Mouse (Mus musculus) cerebellum, adult 2 months (tissue): ENCODE data around the gene Rasd1. TPM values are rescaled to one million over a fixed set of nuclear protein-coding genes. Genes with fewer than 3 reads are reported as not detected.

Source experiments
- DNase-seq, 2 experiments: peaks; one replicate each; pipeline ENCODE4 v3.0.0; 2021
- H3K27ac ChIP-seq: fragments of 200-500 bp; 2 replicates; pipeline ENCODE4 v1.5.1; 2012; ENCODE audit warnings: low read length, control low read depth, inconsistent platforms; ENCODE audit not compliant: insufficient read depth
- H3K27me3 ChIP-seq: fragments of 200-500 bp; 2 replicates; pipeline ENCODE4 v1.6.1; 2012; ENCODE audit warnings: inconsistent platforms, mild to moderate bottlenecking, low read length, moderate library complexity; ENCODE audit not compliant: control insufficient read depth, insufficient read depth
- H3K4me1 ChIP-seq: fragments of 200-500 bp; 2 replicates; pipeline ENCODE4 v1.6.1; 2011; ENCODE audit warnings: low read length; ENCODE audit not compliant: control insufficient read depth, insufficient read depth
- H3K4me3 ChIP-seq: fragments of 200-500 bp; replicated peaks from 2 replicates; pipeline ENCODE3; 2011; ENCODE audit warnings: mild to moderate bottlenecking, low read depth, low read length, control low read depth; ENCODE audit not compliant: insufficient read depth
- CTCF ChIP-seq: fragments of 200-500 bp; IDR thresholded peaks from 2 replicates; pipeline ENCODE4 v1.5.1; 2011; ENCODE audit warnings: low read depth, mild to moderate bottlenecking, control low read depth, low read length, moderate library complexity, borderline replicate concordance; ENCODE audit not compliant: insufficient read depth
- POLR2A ChIP-seq: fragments of 200-500 bp; IDR thresholded peaks from 2 replicates; pipeline ENCODE4 v1.6.1; 2011; ENCODE audit warnings: low read length, control low read depth, borderline replicate concordance; ENCODE audit not compliant: insufficient read depth
- WGBS: fragments of 180-500 bp; shearing (Covaris S2); methylation state at CpG from one replicate; pipeline ENCODE4 v1.1.7; 2018; 5-methylcytosine and 5-hydroxymethylcytosine counted together
- polyA plus RNA-seq: library from polyadenylated mRNA; depleted of rRNA; stranded (reverse); fragments of >200 nt; gene quantifications from 2 replicates; pipeline ENCODE4 v1.2.3, GENCODE M21; 2012; rRNA removed

The Rasd1 gene
- polyA plus RNA-seq, 1 experiment, result 5.1 TPM

GRCm38 (mm10) chr11:59919401-59919800 is 45.3 kb downstream of the Rasd1 start:
- Histone ChIP-seq H3K27ac (no peak overlapping the region), H3K4me3 (no peak overlapping the region), H3K27me3 (no peaks in the 10 kb centered on the region), H3K4me1 (no peaks in the 10 kb centered on the region)
- TF ChIP-seq POLR2A (no peak), CTCF (no peak)
- 82% methylated on average over 3 of the region's 3 CpGs for WGBS
- DNase-seq, result no peak

GRCm38 (mm10) chr11:59918014-59918413 is 46.7 kb downstream of the Rasd1 start:
- H3K4me1 ChIP-seq, result no peaks in the 10 kb centered on the region
- no peak overlapping the region for H3K27ac ChIP-seq
- no peak for TF ChIP-seq POLR2A
- TF ChIP-seq CTCF, result no peak
- 35% methylated on average over 4 of the region's 4 CpGs for WGBS
- no peaks in the 10 kb centered on the region for H3K27me3 ChIP-seq
- no peak for DNase-seq
- no peak overlapping the region for H3K4me3 ChIP-seq

- TF ChIP-seq POLR2A, result no peak
- no peak for TF ChIP-seq CTCF
- Histone ChIP-seq H3K27me3 (no peaks in the 10 kb centered on the region), H3K4me1 (no peaks in the 10 kb centered on the region), H3K27ac (no peak overlapping the region), H3K4me3 (no peak overlapping the region)
- no peak for DNase-seq
- WGBS, result 88% methylated on average over 4 of the region's 4 CpGs
Observed at GRCm38 (mm10) chr11:59913702-59914101, 51.0 kb downstream of the Rasd1 start.

Other genes starting within 250 kb of the Rasd1 start
- 2.3 and 2.5 TPM in 2 replicates for gene Pld6, start 177.3 kb downstream of the Rasd1 start, polyA plus RNA-seq
- gene Flcn, start 154.9 kb downstream of the Rasd1 start, polyA plus RNA-seq, result 81.1 and 88.2 TPM in 2 replicates
- gene Nt5m, start 125.5 kb downstream of the Rasd1 start, polyA plus RNA-seq, result 99.5 and 99.6 TPM in 2 replicates
- gene Cops3, start 125.1 kb downstream of the Rasd1 start, polyA plus RNA-seq, result 66.8 and 66.9 TPM in 2 replicates
- 36.7 and 37.8 TPM in 2 replicates for gene Med9, start 16.7 kb downstream of the Rasd1 start, polyA plus RNA-seq
- gene Pemt, start 81.5 kb upstream of the Rasd1 start, polyA plus RNA-seq, result 6.8 and 7.5 TPM in 2 replicates
- gene Rai1, start 140.1 kb upstream of the Rasd1 start, polyA plus RNA-seq, result 39.3 and 42.5 TPM in 2 replicates